Mouse (Mus musculus) cortical plate, adult 2 months (tissue): ENCODE measurements around the gene Ncoa3.

ENCODE experiments used
- CTCF ChIP-seq: fragments of 200-500 bp; IDR thresholded peaks from 2 replicates; pipeline ENCODE4 v1.5.1; 2011; ENCODE audit warnings: mild to moderate bottlenecking, control low read depth, low read length; ENCODE audit not compliant: insufficient read depth; ENCODE audit errors: extremely low read depth
- POLR2A ChIP-seq: fragments of 200-500 bp; IDR thresholded peaks from 2 replicates; pipeline ENCODE4 v1.6.1; 2011; ENCODE audit warnings: mild to moderate bottlenecking, low read length, control low read depth; ENCODE audit not compliant: insufficient read depth; ENCODE audit errors: extremely low read depth

DNA sequence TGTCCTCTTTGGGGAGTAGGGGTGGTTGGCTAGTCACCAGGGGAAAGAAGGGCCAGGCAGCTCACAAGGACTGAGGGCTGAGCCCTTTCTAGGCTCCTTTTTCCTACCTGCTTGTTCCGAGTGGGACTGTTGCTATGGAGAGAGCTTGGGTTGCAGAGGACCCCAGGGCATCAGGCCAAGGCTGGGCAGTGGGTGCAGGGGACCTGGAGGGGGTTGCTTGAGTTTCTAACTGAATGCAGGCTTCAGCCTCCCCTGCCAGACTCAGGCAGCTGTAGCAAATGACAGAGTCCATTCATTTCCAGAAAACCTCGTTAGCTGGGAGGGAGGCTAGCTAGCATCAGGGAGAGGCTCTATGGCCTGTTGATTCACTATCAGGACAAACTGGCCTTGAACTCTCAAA is 114.2 kb downstream of the Ncoa3 start:
- TF ChIP-seq POLR2A (no peak), CTCF (no peak)
